Mouse (Mus musculus) ES-E14 (cell line): ENCODE data around the gene Tsen15. TPM values are rescaled to one million over a fixed set of nuclear protein-coding genes. Genes with fewer than 3 reads are reported as not detected.

Experiments used
- DNase-seq: peaks from one replicate; pipeline ENCODE4 v3.0.0-alpha.2; 2013; ENCODE audit warnings: low read depth, low spot score
- H3K27ac ChIP-seq: 2 replicates; pipeline ENCODE4 v1.5.1; 2012; ENCODE audit warnings: low read depth, mild to moderate bottlenecking, low read length, moderate library complexity, mixed read lengths; ENCODE audit not compliant: poor library complexity, insufficient read depth, severe bottlenecking
- H3K36me3 ChIP-seq: 2 replicates; pipeline ENCODE4 v1.6.1; 2012; ENCODE audit warnings: mild to moderate bottlenecking, low read length, moderate library complexity, mixed read lengths; ENCODE audit not compliant: control insufficient read depth, poor library complexity, insufficient read depth, severe bottlenecking
- H3K4me1 ChIP-seq, 2 experiments: fragments of 150-350 bp in 1 of 2; sonication (generic) in 1 of 2; 2 replicates each; pipeline ENCODE4 v1.6.1; 2012; ENCODE audit warnings: low read length in 2 of 2, mild to moderate bottlenecking in 1 of 2, mixed read lengths in 1 of 2; ENCODE audit not compliant: control insufficient read depth in 2 of 2, insufficient read depth in 2 of 2, poor library complexity in 1 of 2
- H3K4me3 ChIP-seq, 2 experiments: fragments of 150-350 bp in 1 of 2; sonication (generic) in 1 of 2; 2 replicates each; pipeline ENCODE4 v1.5.1; 2012; ENCODE audit warnings: low read length in 2 of 2, low read depth in 1 of 2, mild to moderate bottlenecking in 1 of 2, mixed read lengths in 1 of 2; ENCODE audit not compliant: insufficient read depth in 1 of 2, poor library complexity in 1 of 2, severe bottlenecking in 1 of 2
- H3K9ac ChIP-seq: 2 replicates; pipeline ENCODE4 v1.6.1; 2012; ENCODE audit warnings: low read depth, mild to moderate bottlenecking, low read length, mixed read lengths; ENCODE audit not compliant: poor library complexity, insufficient read depth, severe bottlenecking
- H3K9me3 ChIP-seq: fragments of 150-350 bp; sonication (generic); 2 replicates; pipeline ENCODE4 v1.6.1; 2012; ENCODE audit warnings: low read depth, mild to moderate bottlenecking, low read length; ENCODE audit not compliant: control insufficient read depth, insufficient read depth
- CHD2 ChIP-seq: IDR thresholded peaks from 2 replicates; pipeline ENCODE4 v1.6.1; 2014; ENCODE audit warnings: mild to moderate bottlenecking, low read depth, low read length, inconsistent platforms
- HCFC1 ChIP-seq: IDR thresholded peaks from 2 replicates; pipeline ENCODE4 v1.6.1; 2012; ENCODE audit warnings: low read length, inconsistent platforms, borderline replicate concordance; ENCODE audit not compliant: insufficient read depth
- MAFK ChIP-seq: IDR thresholded peaks from 2 replicates; pipeline ENCODE4 v1.6.1; 2014; ENCODE audit warnings: mild to moderate bottlenecking, low read depth, low read length, inconsistent platforms; ENCODE audit not compliant: insufficient read depth
- ZC3H11A ChIP-seq: IDR thresholded peaks from 2 replicates; pipeline ENCODE4 v1.6.1; 2012; ENCODE audit warnings: low read depth, mild to moderate bottlenecking, inconsistent platforms, low read length, borderline replicate concordance
- ZNF384 ChIP-seq: IDR thresholded peaks from 2 replicates; pipeline ENCODE4 v1.6.1; 2012; ENCODE audit warnings: low read depth, low read length, inconsistent platforms
- in situ Hi-C, 2 experiments: fragments of 600-800 bp; cut with MboI; formaldehyde crosslinking; loops; one replicate each; pipeline ENCODE4 v1.15.1; 2025; ENCODE audit warnings: low sequenced_read_pairs in 2 of 2, inconsistent platforms in 1 of 2; ENCODE audit not compliant: unreplicated experiment in 2 of 2
- total RNA-seq: library from RNA; depleted of rRNA; stranded (reverse); fragments of 300-350 nt; gene quantifications from 2 replicates; pipeline ENCODE4 v1.2.3, GENCODE M21; 2012

The Tsen15 gene
- total RNA-seq, 1 experiment = 54.0 TPM

- Histone ChIP-seq H3K27ac (no peak overlapping the region), H3K4me3 (peak overlapping the region; percentile 68 to 76; a peak in 3 of 4 replicates), H3K9me3 (no peaks in the 10 kb centered on the region), H3K36me3 (no peaks in the 10 kb centered on the region), H3K9ac (no peak overlapping the region), H3K4me1 (no peaks in the 10 kb centered on the region)
- no peak for DNase-seq
- TF ChIP-seq CHD2 = no peak
- TF ChIP-seq MAFK = no peak
- no peak for TF ChIP-seq ZC3H11A
- no peak for TF ChIP-seq ZNF384
- no peak for TF ChIP-seq HCFC1
- in situ Hi-C loops = no loop called here
Observed at GRCm38 (mm10) chr1:152400556-152401540, 14.4 kb upstream of the Tsen15 start.

GRCm38 (mm10) chr1:152399790-152400555 is 13.5 kb upstream of the Tsen15 start, which contains the start of gene Colgalt2:
Colgalt2 (plus strand) TSS chr1:152399830.
- Histone ChIP-seq H3K9me3 (no peaks in the 10 kb centered on the region), H3K36me3 (no peaks in the 10 kb centered on the region), H3K4me3 (peak within 1 kb of the TSS; percentile 68 to 76), H3K4me1 (no peaks in the 10 kb centered on the region), H3K9ac (peak within 1 kb of the TSS; percentile 53), H3K27ac (no peak within 1 kb of the TSS)
- TF ChIP-seq HCFC1 (no peak), MAFK (no peak), CHD2 (no peak), ZC3H11A (no peak), ZNF384 (no peak)
- DNase-seq = no peak
- in situ Hi-C loops = no loop called here

DNA sequence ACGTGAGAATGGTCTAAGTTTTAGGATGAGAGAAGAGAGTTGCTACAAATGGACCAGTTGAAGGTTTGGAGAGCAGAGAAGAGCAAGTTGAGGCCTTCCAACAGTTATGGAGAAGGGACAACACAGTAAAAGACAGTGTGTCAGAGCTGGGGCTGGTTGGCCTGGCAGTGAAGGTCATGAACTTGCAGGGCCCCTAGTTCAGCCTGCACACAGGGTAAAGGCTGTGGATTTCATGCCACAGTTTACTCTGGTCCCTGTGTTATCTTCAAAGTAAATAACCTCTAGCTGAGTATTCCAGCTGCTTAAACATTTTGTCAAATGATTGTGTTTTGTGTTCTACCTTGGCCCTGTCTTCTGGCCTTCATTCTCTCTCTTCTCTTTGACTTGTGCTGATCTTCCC is 12.2 kb upstream of the Tsen15 start:
- Histone ChIP-seq H3K27ac (no peak overlapping the region), H3K4me3 (no peak overlapping the region), H3K9me3 (no peaks in the 10 kb centered on the region), H3K9ac (no peak overlapping the region), H3K36me3 (no peaks in the 10 kb centered on the region), H3K4me1 (no peaks in the 10 kb centered on the region)
- in situ Hi-C loops = no loop called here
- DNase-seq = no peak
- TF ChIP-seq ZNF384 = no peak
- TF ChIP-seq MAFK = no peak
- TF ChIP-seq HCFC1 = no peak
- no peak for TF ChIP-seq CHD2
- no peak for TF ChIP-seq ZC3H11A

GRCm38 (mm10) chr1:152394956-152395515 is 8.5 kb upstream of the Tsen15 start:
- in situ Hi-C loops = no loop called here
- H3K27ac ChIP-seq = no peak overlapping the region
- DNase-seq = no peak
- no peak overlapping the region for H3K9ac ChIP-seq
- no peaks in the 10 kb centered on the region for H3K36me3 ChIP-seq
- H3K4me1 ChIP-seq = no peaks in the 10 kb centered on the region
- no peaks in the 10 kb centered on the region for H3K9me3 ChIP-seq
- H3K4me3 ChIP-seq = no peak overlapping the region
- TF ChIP-seq CHD2 = no peak
- no peak for TF ChIP-seq ZC3H11A
- no peak for TF ChIP-seq HCFC1
- TF ChIP-seq MAFK = no peak
- no peak for TF ChIP-seq ZNF384
